Mouse (Mus musculus): Measurements from ENCODE around the gene Pdp2. TPM values are rescaled to one million over a fixed set of nuclear protein-coding genes. Genes with fewer than 3 reads are reported as not detected.
A peak's percentile ranks its signal among the peaks of the same experiment; 100 is the strongest.

The Pdp2 gene
- total RNA-seq, 1 experiment = 13.5 TPM

- no peak for DNase-seq (ENCODE audit: low read depth, low spot score)
- in situ Hi-C loops (cut with MboI; ENCODE audit: low sequenced_read_pairs in 2 of 2, unreplicated experiment in 2 of 2) = no loop called here
These were observed 7.2 kb downstream of the Pdp2 start for GRCm38 (mm10) chr8:104598496-104598895.

GRCm38 (mm10) chr8:104601386-104601785, 10.1 kb downstream of the Pdp2 start:
- Histone ChIP-seq H3K36me3 (ENCODE audit: control insufficient read depth, insufficient read depth, low read length, poor library complexity, severe bottlenecking) (peaks cover 5% of the 10 kb centered on the region), H3K4me1 (ENCODE audit: control insufficient read depth in 2 of 2, insufficient read depth in 2 of 2, low read length in 2 of 2, poor library complexity in 1 of 2) (peaks cover 3 to 8% of the 10 kb centered on the region in 2 experiments; a peak in 2 of 4 replicates), H3K9ac (ENCODE audit: insufficient read depth, low read depth, low read length, poor library complexity, severe bottlenecking) (peak overlapping the region; percentile 72), H3K9me3 (ENCODE audit: control insufficient read depth, insufficient read depth, low read depth, low read length) (no peaks in the 10 kb centered on the region), H3K27ac (ENCODE audit: insufficient read depth, low read depth, low read length, poor library complexity, severe bottlenecking) (0 out of 2 replicates have a peak overlapping the region, but pooled peaks have one; percentile 28), H3K4me3 (ENCODE audit: insufficient read depth in 1 of 2, low read depth in 1 of 2, low read length in 2 of 2, poor library complexity in 1 of 2, severe bottlenecking in 1 of 2) (peak overlapping the region; percentile 17 to 44)
- DNase-seq (ENCODE audit: low read depth, low spot score) = no peak
- no peak for TF ChIP-seq HCFC1 (IDR thresholded peaks at IDR 0.05; ENCODE audit: borderline replicate concordance, insufficient read depth, low read length)
- TF ChIP-seq MAFK (IDR thresholded peaks at IDR 0.05; ENCODE audit: insufficient read depth, low read depth, low read length) = no peak
- TF ChIP-seq ZC3H11A (IDR thresholded peaks at IDR 0.05; ENCODE audit: borderline replicate concordance, low read depth, low read length) = no peak
- TF ChIP-seq ZNF384 (IDR thresholded peaks at IDR 0.05; ENCODE audit: low read depth, low read length) = no peak
- TF ChIP-seq CHD2 (IDR thresholded peaks at IDR 0.05; ENCODE audit: low read depth, low read length) = no peak
- in situ Hi-C loops (cut with MboI; ENCODE audit: low sequenced_read_pairs in 2 of 2, unreplicated experiment in 2 of 2) = no loop called here

More at GRCm38 (mm10) chr8:104598496-104598895, 7.2 kb downstream of the Pdp2 start:
- TF ChIP-seq ZC3H11A (IDR thresholded peaks at IDR 0.05; ENCODE audit: borderline replicate concordance, low read depth, low read length) (no peak), ZNF384 (IDR thresholded peaks at IDR 0.05; ENCODE audit: low read depth, low read length) (no peak), MAFK (IDR thresholded peaks at IDR 0.05; ENCODE audit: insufficient read depth, low read depth, low read length) (no peak), CHD2 (IDR thresholded peaks at IDR 0.05; ENCODE audit: low read depth, low read length) (no peak), HCFC1 (IDR thresholded peaks at IDR 0.05; ENCODE audit: borderline replicate concordance, insufficient read depth, low read length) (no peak)
- Histone ChIP-seq H3K36me3 (ENCODE audit: control insufficient read depth, insufficient read depth, low read length, poor library complexity, severe bottlenecking) (peaks cover 25% of the 10 kb centered on the region), H3K4me1 (ENCODE audit: control insufficient read depth in 2 of 2, insufficient read depth in 2 of 2, low read length in 2 of 2, poor library complexity in 1 of 2) (peaks cover 3 to 10% of the 10 kb centered on the region in 2 experiments; a peak in 2 of 4 replicates), H3K9ac (ENCODE audit: insufficient read depth, low read depth, low read length, poor library complexity, severe bottlenecking) (no peak overlapping the region), H3K27ac (ENCODE audit: insufficient read depth, low read depth, low read length, poor library complexity, severe bottlenecking) (no peak overlapping the region), H3K9me3 (ENCODE audit: control insufficient read depth, insufficient read depth, low read depth, low read length) (no peaks in the 10 kb centered on the region), H3K4me3 (ENCODE audit: insufficient read depth in 1 of 2, low read depth in 1 of 2, low read length in 2 of 2, poor library complexity in 1 of 2, severe bottlenecking in 1 of 2) (no peak overlapping the region)

GRCm38 (mm10) chr8:104601941-104602371, 10.7 kb downstream of the Pdp2 start:
- peak overlapping the region; percentile 72; the same call in 1 of the 2 replicates for H3K9ac ChIP-seq (ENCODE audit: insufficient read depth, low read depth, low read length, poor library complexity, severe bottlenecking)
- peak; percentile 56 for DNase-seq (ENCODE audit: low read depth, low spot score)
- no peak overlapping the region; the same call in 1 of the 2 replicates for H3K27ac ChIP-seq (ENCODE audit: insufficient read depth, low read depth, low read length, poor library complexity, severe bottlenecking)
- peak overlapping the region; percentile 40 to 48; a peak in 3 of 4 replicates for H3K4me3 ChIP-seq (ENCODE audit: insufficient read depth in 1 of 2, low read depth in 1 of 2, low read length in 2 of 2, poor library complexity in 1 of 2, severe bottlenecking in 1 of 2)
- TF ChIP-seq ZNF384 (IDR thresholded peaks at IDR 0.05; ENCODE audit: low read depth, low read length) (no peak), CHD2 (IDR thresholded peaks at IDR 0.05; ENCODE audit: low read depth, low read length) (no peak), MAFK (IDR thresholded peaks at IDR 0.05; ENCODE audit: insufficient read depth, low read depth, low read length) (no peak), ZC3H11A (IDR thresholded peaks at IDR 0.05; ENCODE audit: borderline replicate concordance, low read depth, low read length) (no peak), HCFC1 (IDR thresholded peaks at IDR 0.05; ENCODE audit: borderline replicate concordance, insufficient read depth, low read length) (no peak)
- H3K9me3 ChIP-seq (ENCODE audit: control insufficient read depth, insufficient read depth, low read depth, low read length) = no peaks in the 10 kb centered on the region
- peaks cover 3% of the 10 kb centered on the region for H3K36me3 ChIP-seq (ENCODE audit: control insufficient read depth, insufficient read depth, low read length, poor library complexity, severe bottlenecking)
- in situ Hi-C loops (cut with MboI; ENCODE audit: low sequenced_read_pairs in 2 of 2, unreplicated experiment in 2 of 2) = no loop called here
- peaks cover 3 to 7% of the 10 kb centered on the region in 2 experiments; a peak in 2 of 4 replicates for H3K4me1 ChIP-seq (ENCODE audit: control insufficient read depth in 2 of 2, insufficient read depth in 2 of 2, low read length in 2 of 2, poor library complexity in 1 of 2)

GRCm38 (mm10) chr8:104602468-104603244, 11.4 kb downstream of the Pdp2 start:
- H3K9ac ChIP-seq (ENCODE audit: insufficient read depth, low read depth, low read length, poor library complexity, severe bottlenecking) = peak overlapping the region; percentile 66; the same call in 1 of the 2 replicates
- H3K4me3 ChIP-seq (ENCODE audit: insufficient read depth in 1 of 2, low read depth in 1 of 2, low read length in 2 of 2, poor library complexity in 1 of 2, severe bottlenecking in 1 of 2) = peak overlapping the region; percentile 40 to 48; a peak in 3 of 4 replicates
- H3K9me3 ChIP-seq (ENCODE audit: control insufficient read depth, insufficient read depth, low read depth, low read length) = no peaks in the 10 kb centered on the region
- peaks cover 3 to 7% of the 10 kb centered on the region in 2 experiments; a peak in 2 of 4 replicates for H3K4me1 ChIP-seq (ENCODE audit: control insufficient read depth in 2 of 2, insufficient read depth in 2 of 2, low read length in 2 of 2, poor library complexity in 1 of 2)
- no peak overlapping the region; the same call in 1 of the 2 replicates for H3K27ac ChIP-seq (ENCODE audit: insufficient read depth, low read depth, low read length, poor library complexity, severe bottlenecking)
- TF ChIP-seq ZC3H11A (IDR thresholded peaks at IDR 0.05; ENCODE audit: borderline replicate concordance, low read depth, low read length) (peak; percentile 79), CHD2 (IDR thresholded peaks at IDR 0.05; ENCODE audit: low read depth, low read length) (no peak)
- in situ Hi-C loops (cut with MboI; ENCODE audit: low sequenced_read_pairs in 2 of 2, unreplicated experiment in 2 of 2) = no loop called here
- DNase-seq (ENCODE audit: low read depth, low spot score) = peak; percentile 96
- H3K36me3 ChIP-seq (ENCODE audit: control insufficient read depth, insufficient read depth, low read length, poor library complexity, severe bottlenecking) = peaks cover 3% of the 10 kb centered on the region

All from ES-E14 (cell line).